Mouse (Mus musculus): ENCODE measurements around the gene Rab17. TPM values are rescaled to one million over a fixed set of nuclear protein-coding genes. Genes with fewer than 3 reads are reported as not detected.

Gene Rab17
- polyA plus RNA-seq, 1 experiment from 2014 or later = 0.11 TPM

DNA sequence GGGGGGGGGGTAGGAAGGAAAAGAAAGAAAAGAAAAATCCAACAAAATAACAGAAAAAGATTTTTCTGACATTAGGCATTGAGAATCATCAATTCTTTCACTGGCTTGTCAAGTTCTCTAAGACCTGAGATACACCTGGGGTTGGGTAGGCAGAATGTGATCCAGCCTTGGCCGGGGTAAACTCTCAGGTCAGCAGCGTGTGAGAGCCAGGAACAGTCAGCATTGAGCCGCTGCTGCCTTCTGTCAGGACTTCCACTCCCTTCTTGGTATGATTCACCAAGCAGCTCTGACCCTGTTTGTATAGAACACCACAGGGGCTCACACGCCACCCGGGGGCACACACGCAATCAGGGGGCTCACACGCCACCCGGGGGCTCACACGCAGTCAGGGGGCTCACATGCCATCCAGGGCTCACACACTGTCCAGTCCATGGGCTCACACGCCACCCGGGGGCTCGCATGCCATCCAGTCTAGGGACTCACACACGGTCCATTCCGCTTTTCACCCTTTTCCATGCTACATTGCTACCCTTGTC is 38.8 kb upstream of the Rab17 start:
- no peak overlapping the region for H3K9ac ChIP-seq (ENCODE audit: low read length)
- no peak for ATAC-seq
- no peak overlapping the region for H3K4me3 ChIP-seq (ENCODE audit: low read depth, low read length)
- no peak overlapping the region for H3K4me2 ChIP-seq (ENCODE audit: low read length)
- H3K4me1 ChIP-seq (ENCODE audit: control insufficient read depth, insufficient read depth, low read length) = no peaks in the 10 kb centered on the region
- no peaks in the 10 kb centered on the region for H3K27me3 ChIP-seq (replicated peaks; ENCODE audit: control insufficient read depth, insufficient read depth, low read length)
- no peak for DNase-seq (ENCODE audit: low spot score)
- H3K9me3 ChIP-seq (replicated peaks; ENCODE audit: control insufficient read depth, low read length) = no peaks in the 10 kb centered on the region
- no peak overlapping the region for H3K27ac ChIP-seq (ENCODE audit: low read depth, low read length)
- H3K36me3 ChIP-seq (ENCODE audit: control insufficient read depth, insufficient read depth, low read length) = no peaks in the 10 kb centered on the region
- 93% methylated on average over 14 of the region's 14 CpGs for WGBS

DNA sequence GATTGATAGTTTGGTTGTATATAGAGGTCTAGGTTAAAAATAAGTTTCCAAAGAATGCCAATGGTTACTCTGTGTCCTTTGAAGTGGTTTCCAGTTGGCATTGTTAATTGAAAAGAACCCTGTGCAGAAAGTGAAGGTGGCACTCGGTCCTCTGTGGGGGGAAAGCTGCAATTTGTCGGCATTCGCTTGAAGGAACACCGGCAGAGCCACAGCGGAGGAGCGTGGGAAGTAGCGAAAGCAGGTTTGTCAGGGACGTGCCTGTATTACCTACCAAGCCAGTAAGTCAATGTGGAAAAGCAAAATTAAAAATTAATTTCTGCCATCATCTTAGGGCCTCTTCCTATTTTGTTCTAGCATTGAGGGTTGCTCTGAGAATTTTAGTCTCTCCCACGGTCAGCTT is 37.2 kb upstream of the Rab17 start:
- no peak overlapping the region for H3K4me3 ChIP-seq (ENCODE audit: low read depth, low read length)
- no peaks in the 10 kb centered on the region for H3K4me1 ChIP-seq (ENCODE audit: control insufficient read depth, insufficient read depth, low read length)
- no peaks in the 10 kb centered on the region for H3K27me3 ChIP-seq (replicated peaks; ENCODE audit: control insufficient read depth, insufficient read depth, low read length)
- 83% methylated on average over 9 of the region's 9 CpGs for WGBS
- no peak for DNase-seq (ENCODE audit: low spot score)
- no peak overlapping the region for H3K27ac ChIP-seq (ENCODE audit: low read depth, low read length)
- H3K9ac ChIP-seq (ENCODE audit: low read length) = no peak overlapping the region
- ATAC-seq = no peak
- no peaks in the 10 kb centered on the region for H3K9me3 ChIP-seq (replicated peaks; ENCODE audit: control insufficient read depth, low read length)
- H3K36me3 ChIP-seq (ENCODE audit: control insufficient read depth, insufficient read depth, low read length) = no peaks in the 10 kb centered on the region
- no peak overlapping the region for H3K4me2 ChIP-seq (ENCODE audit: low read length)

DNA sequence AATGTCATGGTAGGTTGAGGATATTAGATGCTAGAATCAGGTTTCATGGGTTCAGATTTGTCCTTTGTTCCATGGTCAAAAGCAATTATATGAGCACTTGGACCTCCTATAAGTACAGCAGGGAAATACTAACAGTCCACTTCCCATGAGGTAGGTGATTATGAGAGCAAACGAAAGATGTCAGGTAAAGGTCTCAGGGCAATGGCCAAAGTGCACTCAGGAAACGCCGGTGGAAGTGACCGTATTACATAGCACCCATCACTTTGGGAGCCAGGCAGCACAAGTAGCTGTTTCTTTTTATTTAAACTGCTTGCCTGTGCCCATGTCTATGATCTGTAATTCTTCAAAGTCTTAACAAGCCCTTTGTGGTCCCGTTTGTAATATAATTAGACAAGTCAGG is 36.6 kb upstream of the Rab17 start:
- Histone ChIP-seq H3K27ac (ENCODE audit: low read depth, low read length) (no peak overlapping the region), H3K36me3 (ENCODE audit: control insufficient read depth, insufficient read depth, low read length) (no peaks in the 10 kb centered on the region), H3K4me1 (ENCODE audit: control insufficient read depth, insufficient read depth, low read length) (no peaks in the 10 kb centered on the region), H3K27me3 (replicated peaks; ENCODE audit: control insufficient read depth, insufficient read depth, low read length) (no peaks in the 10 kb centered on the region), H3K9me3 (replicated peaks; ENCODE audit: control insufficient read depth, low read length) (no peaks in the 10 kb centered on the region), H3K4me2 (ENCODE audit: low read length) (no peak overlapping the region), H3K9ac (ENCODE audit: low read length) (no peak overlapping the region), H3K4me3 (ENCODE audit: low read depth, low read length) (no peak overlapping the region)
- WGBS = 92% methylated on average over 5 of the region's 5 CpGs
- ATAC-seq = no peak
- DNase-seq (ENCODE audit: low spot score) = no peak

GRCm38 (mm10) chr1:91003522-91004253 is 34.2 kb upstream of the Rab17 start:
- H3K27ac ChIP-seq (ENCODE audit: low read depth, low read length) = no peak overlapping the region
- H3K4me2 ChIP-seq (ENCODE audit: low read length) = no peak overlapping the region
- no peak overlapping the region for H3K4me3 ChIP-seq (ENCODE audit: low read depth, low read length)
- no peaks in the 10 kb centered on the region for H3K27me3 ChIP-seq (replicated peaks; ENCODE audit: control insufficient read depth, insufficient read depth, low read length)
- H3K9me3 ChIP-seq (replicated peaks; ENCODE audit: control insufficient read depth, low read length) = no peaks in the 10 kb centered on the region
- no peaks in the 10 kb centered on the region for H3K36me3 ChIP-seq (ENCODE audit: control insufficient read depth, insufficient read depth, low read length)
- peaks cover 6% of the 10 kb centered on the region; the same call in 1 of the 2 replicates for H3K4me1 ChIP-seq (ENCODE audit: control insufficient read depth, insufficient read depth, low read length)
- whole genome bisulfite sequencing = 89% methylated on average over 8 of the region's 8 CpGs
- DNase-seq (ENCODE audit: low spot score) = no peak
- no peak for ATAC-seq
- no peak overlapping the region for H3K9ac ChIP-seq (ENCODE audit: low read length)

DNA sequence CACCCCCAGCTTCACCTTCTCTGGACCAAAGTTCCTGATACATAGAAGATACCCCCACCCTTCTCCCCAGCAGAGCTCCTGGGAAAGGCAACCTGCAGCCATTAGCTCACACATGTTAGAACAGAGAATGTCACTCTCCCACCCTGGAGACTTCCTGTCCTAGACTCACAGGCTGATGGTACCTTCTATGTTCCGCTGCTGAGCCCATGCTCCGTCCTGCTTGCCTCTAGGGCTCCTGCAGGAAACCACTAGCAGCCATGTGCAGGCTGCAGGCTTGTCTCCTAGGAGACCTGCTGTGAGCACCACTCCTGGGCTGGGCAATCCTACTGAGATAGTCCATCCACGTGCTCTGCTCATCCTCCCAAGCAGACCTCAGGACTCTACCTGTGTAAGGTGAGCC is 33.2 kb upstream of the Rab17 start:
- H3K9ac ChIP-seq (ENCODE audit: low read length) = no peak overlapping the region
- ATAC-seq = no peak
- DNase-seq (ENCODE audit: low spot score) = no peak
- no peak overlapping the region for H3K27ac ChIP-seq (ENCODE audit: low read depth, low read length)
- no peak overlapping the region for H3K4me3 ChIP-seq (ENCODE audit: low read depth, low read length)
- no peaks in the 10 kb centered on the region for H3K27me3 ChIP-seq (replicated peaks; ENCODE audit: control insufficient read depth, insufficient read depth, low read length)
- no peak overlapping the region for H3K4me2 ChIP-seq (ENCODE audit: low read length)
- no peaks in the 10 kb centered on the region for H3K36me3 ChIP-seq (ENCODE audit: control insufficient read depth, insufficient read depth, low read length)
- 87% methylated on average over 3 of the region's 3 CpGs for WGBS
- no peaks in the 10 kb centered on the region for H3K9me3 ChIP-seq (replicated peaks; ENCODE audit: control insufficient read depth, low read length)
- H3K4me1 ChIP-seq (ENCODE audit: control insufficient read depth, insufficient read depth, low read length) = peaks cover 6% of the 10 kb centered on the region; the same call in 1 of the 2 replicates

DNA sequence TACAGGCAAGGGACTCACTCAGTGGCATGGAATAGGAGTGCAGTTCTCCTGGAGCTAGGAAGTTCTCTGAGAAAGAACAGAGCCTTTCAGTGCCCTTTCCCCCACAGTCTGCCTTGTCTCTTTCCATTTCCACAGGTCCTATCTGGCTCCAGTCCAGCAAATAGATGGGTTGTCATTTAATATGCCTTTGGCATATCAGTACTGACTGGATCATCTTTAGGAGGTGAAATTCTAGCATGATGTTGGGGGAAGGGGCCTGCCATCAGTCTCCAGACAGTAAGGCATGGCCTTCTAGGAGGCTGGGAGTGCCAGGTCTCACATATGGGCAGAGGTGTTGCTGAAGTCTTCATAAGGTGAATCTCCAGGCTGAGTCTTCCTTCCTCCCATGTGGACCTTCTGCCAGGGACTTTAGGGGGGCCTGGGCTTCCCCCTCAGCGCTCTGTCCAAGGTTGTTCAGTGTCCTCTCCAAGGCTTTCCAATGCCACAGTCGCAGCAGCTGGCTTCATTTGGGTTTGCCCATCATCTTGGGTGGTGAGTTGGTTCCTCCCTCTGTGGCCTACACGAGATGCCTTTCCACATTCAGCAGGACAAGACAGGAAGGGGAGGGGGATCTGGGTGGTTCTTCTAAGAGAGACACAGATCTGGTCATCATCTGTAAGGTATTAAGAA is 32.5 kb upstream of the Rab17 start:
- Histone ChIP-seq H3K9ac (ENCODE audit: low read length) (no peak overlapping the region), H3K4me1 (ENCODE audit: control insufficient read depth, insufficient read depth, low read length) (peaks cover 6% of the 10 kb centered on the region; the same call in 1 of the 2 replicates), H3K4me2 (ENCODE audit: low read length) (no peak overlapping the region), H3K27ac (ENCODE audit: low read depth, low read length) (no peak overlapping the region), H3K27me3 (replicated peaks; ENCODE audit: control insufficient read depth, insufficient read depth, low read length) (no peaks in the 10 kb centered on the region), H3K36me3 (ENCODE audit: control insufficient read depth, insufficient read depth, low read length) (no peaks in the 10 kb centered on the region), H3K9me3 (replicated peaks; ENCODE audit: control insufficient read depth, low read length) (no peaks in the 10 kb centered on the region), H3K4me3 (ENCODE audit: low read depth, low read length) (no peak overlapping the region)
- no peak for ATAC-seq
- DNase-seq (ENCODE audit: low spot score) = no peak
- 90% methylated on average over 3 of the region's 3 CpGs for WGBS

- Histone ChIP-seq H3K4me2 (ENCODE audit: low read length) (no peak overlapping the region), H3K27me3 (replicated peaks; ENCODE audit: control insufficient read depth, insufficient read depth, low read length) (no peaks in the 10 kb centered on the region), H3K4me3 (ENCODE audit: low read depth, low read length) (no peak overlapping the region), H3K9ac (ENCODE audit: low read length) (no peak overlapping the region), H3K36me3 (ENCODE audit: control insufficient read depth, insufficient read depth, low read length) (no peaks in the 10 kb centered on the region), H3K9me3 (replicated peaks; ENCODE audit: control insufficient read depth, low read length) (no peaks in the 10 kb centered on the region), H3K27ac (ENCODE audit: low read depth, low read length) (no peak overlapping the region), H3K4me1 (ENCODE audit: control insufficient read depth, insufficient read depth, low read length) (peaks cover 6% of the 10 kb centered on the region; the same call in 1 of the 2 replicates)
- no peak for DNase-seq (ENCODE audit: low spot score)
- whole genome bisulfite sequencing = 86% methylated on average over 3 of the region's 3 CpGs
- no peak for ATAC-seq
Observed at GRCm38 (mm10) chr1:91001101-91001500, 31.6 kb upstream of the Rab17 start.

GRCm38 (mm10) chr1:90999911-91000601 is 30.6 kb upstream of the Rab17 start:
- Histone ChIP-seq H3K36me3 (ENCODE audit: control insufficient read depth, insufficient read depth, low read length) (no peaks in the 10 kb centered on the region), H3K9me3 (replicated peaks; ENCODE audit: control insufficient read depth, low read length) (no peaks in the 10 kb centered on the region), H3K4me1 (ENCODE audit: control insufficient read depth, insufficient read depth, low read length) (peaks cover 6% of the 10 kb centered on the region; the same call in 1 of the 2 replicates), H3K27ac (ENCODE audit: low read depth, low read length) (no peak overlapping the region), H3K9ac (ENCODE audit: low read length) (no peak overlapping the region), H3K27me3 (replicated peaks; ENCODE audit: control insufficient read depth, insufficient read depth, low read length) (no peaks in the 10 kb centered on the region), H3K4me3 (ENCODE audit: low read depth, low read length) (peak overlapping the region; percentile 69; the same call in 1 of the 2 replicates), H3K4me2 (ENCODE audit: low read length) (peak overlapping the region; percentile 98)
- no peak for ATAC-seq
- 63% methylated on average over 10 of the region's 10 CpGs for WGBS
- no peak for DNase-seq (ENCODE audit: low spot score)
